Mouse (Mus musculus) forebrain, embryonic 13.5 days (tissue): ENCODE results near the gene Pax6. TPM values are rescaled to one million over a fixed set of nuclear protein-coding genes. Genes with fewer than 3 reads are reported as not detected.

Experiments used
- ATAC-seq: fragments of 200-750 bp; cut with Nextera tagmentation; 2 replicates; pipeline ENCODE4 v1.8.0; 2017
- H3K27ac ChIP-seq: fragments of 300-500 bp; sonication (generic); 2 replicates; pipeline ENCODE4 v1.5.1; 2015; ENCODE audit warnings: inconsistent platforms, mild to moderate bottlenecking, moderate library complexity
- H3K27me3 ChIP-seq: fragments of 300-500 bp; sonication (generic); 2 replicates; pipeline ENCODE4 v1.6.1; 2015; ENCODE audit warnings: mild to moderate bottlenecking, inconsistent platforms
- H3K36me3 ChIP-seq: fragments of 300-500 bp; sonication (generic); 2 replicates; pipeline ENCODE4 v1.6.1; 2015; ENCODE audit warnings: mild to moderate bottlenecking, inconsistent platforms; ENCODE audit not compliant: poor library complexity, severe bottlenecking
- H3K4me1 ChIP-seq: fragments of 300-500 bp; sonication (generic); 2 replicates; pipeline ENCODE4 v1.6.1; 2015; ENCODE audit warnings: inconsistent platforms
- H3K4me2 ChIP-seq: fragments of 300-500 bp; sonication (generic); 2 replicates; pipeline ENCODE4 v1.6.1; 2015; ENCODE audit warnings: inconsistent platforms, mild to moderate bottlenecking, moderate library complexity
- H3K4me3 ChIP-seq: fragments of 300-500 bp; sonication (generic); 2 replicates; pipeline ENCODE4 v1.5.1; 2015; ENCODE audit warnings: mild to moderate bottlenecking, inconsistent platforms
- H3K9ac ChIP-seq: fragments of 300-500 bp; sonication (generic); 2 replicates; pipeline ENCODE4 v1.6.1; 2015; ENCODE audit warnings: mild to moderate bottlenecking, inconsistent platforms
- H3K9me3 ChIP-seq: fragments of 300-500 bp; sonication (generic); replicated peaks from 2 replicates; pipeline ENCODE4 v1.6.1; 2016; ENCODE audit warnings: inconsistent platforms
- WGBS: fragments of 180-500 bp; shearing (Covaris S2); methylation state at CpG from one replicate; pipeline ENCODE4 v1.1.7; 2015; 5-methylcytosine and 5-hydroxymethylcytosine counted together
- polyA plus RNA-seq: library from polyadenylated mRNA; unstranded; fragments of >200 nt; fragmentation: Nextera tagmentation; extraction: Ambion mirVana; gene quantifications from 2 replicates; pipeline ENCODE4 v1.2.1, GENCODE M21; 2015

The Pax6 gene
- 87.1 and 92.7 TPM in 2 replicates for polyA plus RNA-seq

DNA sequence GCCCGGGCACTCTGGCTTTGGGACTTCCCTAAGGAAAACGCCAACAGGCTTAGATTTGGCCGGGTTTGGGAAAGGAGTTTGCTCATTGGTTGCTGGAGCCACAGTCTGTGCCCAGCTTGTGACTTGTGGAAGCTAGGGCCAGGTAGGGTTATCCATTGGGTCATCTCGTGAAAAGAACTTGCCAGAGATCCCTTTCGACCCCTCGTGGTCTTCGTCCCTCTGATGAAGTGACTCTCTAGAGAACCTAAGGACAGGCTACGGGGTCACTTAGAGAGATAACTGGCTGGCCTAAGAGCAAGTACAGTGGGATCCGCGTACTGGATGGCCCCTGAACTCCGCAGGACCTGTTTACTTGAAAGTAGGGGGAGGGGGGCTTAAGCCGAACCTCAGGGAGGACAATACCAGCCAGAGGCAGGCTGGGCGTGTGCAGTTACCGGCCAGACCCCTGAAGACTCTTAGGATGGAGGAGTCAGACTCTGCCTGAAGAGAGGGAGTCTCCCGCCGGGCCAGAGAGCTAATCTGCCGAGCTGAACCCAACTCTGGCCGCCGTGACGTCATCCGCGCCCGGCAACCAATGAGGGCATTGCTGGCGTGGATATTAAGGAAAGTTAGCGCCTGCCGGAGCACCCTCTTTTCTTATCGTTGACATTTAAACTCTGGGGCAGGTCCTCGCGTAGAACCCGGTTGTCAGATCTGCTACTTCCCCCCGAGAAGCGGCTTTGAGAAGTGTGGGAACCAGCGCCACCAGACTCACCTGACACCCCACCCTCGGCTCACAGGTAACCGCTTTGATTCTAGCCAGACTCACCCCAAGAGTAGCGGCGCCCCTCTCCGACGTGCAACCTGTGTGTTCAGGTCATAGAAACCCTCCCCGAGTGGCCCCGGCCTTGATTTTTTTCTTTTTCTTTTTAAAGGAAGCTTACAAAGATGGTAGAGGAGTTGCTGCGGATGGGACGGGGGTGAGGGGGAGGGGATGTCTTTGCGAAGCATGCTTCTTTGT, at the start of gene Pax6:
Gene Pax6, plus strand, starts transcription at position 630 of the 1,000 bp plus-strand sequence.
- Histone ChIP-seq H3K27ac (peak within 1 kb of the TSS; percentile 95), H3K4me2 (peak within 1 kb of the TSS; percentile 78), H3K36me3 (no peaks in the 10 kb centered on the region), H3K27me3 (peaks cover 97% of the 10 kb centered on the region), H3K9ac (peak within 1 kb of the TSS; percentile 81), H3K9me3 (no peaks in the 10 kb centered on the region), H3K4me1 (peaks cover 73% of the 10 kb centered on the region), H3K4me3 (peak within 1 kb of the TSS; percentile 72)
- ATAC-seq: peak; percentile 6
- 2% methylated on average over 44 of the region's 44 CpGs for WGBS

DNA sequence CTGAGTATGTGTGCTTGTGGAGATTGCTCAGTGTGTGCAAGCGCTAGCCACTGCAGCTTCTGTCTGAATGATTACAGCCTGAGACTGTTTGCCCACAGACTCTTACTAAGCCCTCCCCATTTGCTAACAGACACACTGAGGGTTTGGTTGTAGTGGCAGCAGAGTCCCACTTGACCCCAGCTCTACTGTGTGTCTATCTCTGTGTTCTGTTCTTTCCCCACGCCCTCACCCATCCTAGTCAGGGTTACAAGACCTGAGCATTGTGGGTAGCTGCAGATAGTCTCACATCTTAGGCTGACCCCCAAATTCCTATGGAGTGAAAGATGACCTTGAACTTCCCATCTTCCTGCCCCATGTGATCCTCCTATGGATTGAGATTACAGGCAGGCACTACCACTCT, 19.8 kb upstream of the Pax6 start:
- WGBS: 93% methylated on average over 2 of the region's 2 CpGs
- peaks cover 3% of the 10 kb centered on the region; the same call in 1 of the 2 replicates for H3K27me3 ChIP-seq
- H3K36me3 ChIP-seq: no peaks in the 10 kb centered on the region
- no peak overlapping the region for H3K27ac ChIP-seq
- no peak overlapping the region for H3K4me3 ChIP-seq
- H3K9ac ChIP-seq: no peak overlapping the region
- H3K9me3 ChIP-seq: no peaks in the 10 kb centered on the region
- H3K4me1 ChIP-seq: no peaks in the 10 kb centered on the region
- ATAC-seq: no peak
- H3K4me2 ChIP-seq: no peak overlapping the region

DNA sequence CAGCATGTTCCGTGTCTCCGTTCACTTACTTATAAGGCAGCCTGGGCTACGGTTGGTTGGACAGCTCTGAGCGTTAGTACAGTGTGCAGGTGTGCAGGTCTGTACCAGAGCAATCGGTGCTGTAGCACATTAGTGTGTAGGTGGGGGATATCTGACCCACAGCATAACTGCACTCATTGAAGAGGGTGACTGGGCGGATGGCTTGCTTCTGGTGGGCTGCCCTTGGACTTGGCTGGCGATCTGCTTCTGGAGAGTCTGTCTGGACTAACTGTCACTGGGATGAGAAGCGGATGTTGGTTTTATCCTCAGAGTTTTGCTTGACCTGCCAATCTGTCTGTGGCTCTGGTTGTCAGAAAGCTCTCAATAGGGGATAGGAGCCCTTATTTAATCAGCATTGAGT, 12.2 kb upstream of the Pax6 start:
- no peak overlapping the region for H3K27ac ChIP-seq
- peaks cover 19% of the 10 kb centered on the region for H3K4me1 ChIP-seq
- no peak overlapping the region for H3K9ac ChIP-seq
- no peaks in the 10 kb centered on the region for H3K36me3 ChIP-seq
- H3K9me3 ChIP-seq: no peaks in the 10 kb centered on the region
- H3K4me2 ChIP-seq: no peak overlapping the region
- peaks cover 48% of the 10 kb centered on the region for H3K27me3 ChIP-seq
- no peak for ATAC-seq
- H3K4me3 ChIP-seq: no peak overlapping the region
- WGBS: 91% methylated on average over 8 of the region's 8 CpGs

DNA sequence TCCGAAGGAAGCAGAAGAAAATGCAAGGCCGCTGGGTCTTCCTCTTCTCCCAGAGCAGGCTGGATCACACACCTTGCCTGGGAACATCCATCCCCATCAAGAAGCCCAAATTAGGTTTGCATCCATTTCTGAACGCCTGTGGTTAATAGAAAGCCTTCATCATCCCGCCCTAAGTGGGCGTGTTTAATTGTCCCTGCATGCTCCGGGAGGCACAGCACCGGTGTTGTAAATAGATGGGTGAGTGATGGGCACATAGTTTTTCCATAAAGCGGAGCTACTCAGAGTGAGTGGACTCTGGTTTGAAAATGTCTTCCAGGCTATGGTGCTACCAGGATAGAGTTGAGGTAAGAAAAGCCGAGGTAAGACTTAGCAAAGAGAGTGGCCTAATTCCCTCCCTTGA, 9.3 kb upstream of the Pax6 start:
- Histone ChIP-seq H3K9me3 (no peaks in the 10 kb centered on the region), H3K4me3 (peak overlapping the region; percentile 19), H3K9ac (peak overlapping the region; percentile 26; the same call in 1 of the 2 replicates), H3K36me3 (no peaks in the 10 kb centered on the region), H3K4me1 (peaks cover 31% of the 10 kb centered on the region), H3K27me3 (peaks cover 73% of the 10 kb centered on the region), H3K27ac (no peak overlapping the region), H3K4me2 (peak overlapping the region; percentile 50)
- WGBS: 13% methylated on average over 9 of the region's 9 CpGs
- ATAC-seq: 0 out of 2 replicates have a peak, but pooled peaks have one; percentile 9

DNA sequence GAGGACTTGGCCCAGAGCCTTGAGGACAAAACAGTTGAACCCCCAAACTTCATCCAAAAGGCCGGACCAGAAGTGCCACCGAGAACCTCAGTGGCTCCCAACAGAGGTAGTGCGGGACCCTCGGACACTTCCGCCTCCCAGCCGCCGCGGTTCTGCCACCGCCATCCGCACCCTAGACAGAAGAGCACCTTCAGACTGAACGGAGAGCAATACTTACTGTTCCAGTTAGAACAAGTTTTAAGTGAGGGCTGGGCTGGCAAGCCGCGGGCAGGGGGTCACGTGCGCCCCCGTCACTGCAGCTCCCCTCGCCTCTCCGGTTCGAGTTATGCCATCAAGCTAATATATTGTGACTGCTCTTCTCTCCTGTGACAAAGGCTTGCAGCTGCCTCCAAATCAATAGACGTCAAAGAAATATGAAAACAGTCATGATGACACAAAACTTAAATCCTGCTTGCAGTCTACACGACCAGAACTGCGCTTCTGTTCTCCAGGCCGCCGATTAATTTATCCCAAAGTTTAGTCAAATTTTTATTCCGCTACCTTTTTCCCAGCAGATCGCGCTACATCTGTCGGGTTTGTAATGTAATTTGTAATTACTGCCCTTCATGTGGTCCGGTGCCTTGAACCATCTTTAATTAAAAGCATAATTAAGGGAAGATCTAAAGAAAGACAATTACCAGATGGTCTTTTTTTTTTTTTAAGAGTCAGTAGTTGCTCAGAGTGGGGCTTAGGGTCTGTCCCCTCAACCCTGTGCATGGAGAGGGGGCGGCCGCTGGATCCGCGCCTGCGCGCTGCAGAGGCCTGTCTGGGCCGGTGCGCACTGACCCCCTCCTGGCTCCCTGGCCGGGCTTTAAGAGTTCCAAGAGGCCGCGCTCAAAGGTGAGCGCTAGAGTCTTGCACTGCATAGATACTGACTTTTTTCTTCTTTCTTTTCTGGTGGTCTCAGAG, 8.5 kb upstream of the Pax6 start:
- ATAC-seq: peak; percentile 62
- peaks cover 80% of the 10 kb centered on the region for H3K27me3 ChIP-seq
- peak overlapping the region; percentile 50 for H3K4me2 ChIP-seq
- H3K36me3 ChIP-seq: no peaks in the 10 kb centered on the region
- H3K9ac ChIP-seq: no peak overlapping the region
- WGBS: 2% methylated on average over 41 of the region's 41 CpGs
- H3K9me3 ChIP-seq: no peaks in the 10 kb centered on the region
- peak overlapping the region; percentile 19 for H3K4me3 ChIP-seq
- H3K27ac ChIP-seq: no peak overlapping the region
- H3K4me1 ChIP-seq: peaks cover 31% of the 10 kb centered on the region

DNA sequence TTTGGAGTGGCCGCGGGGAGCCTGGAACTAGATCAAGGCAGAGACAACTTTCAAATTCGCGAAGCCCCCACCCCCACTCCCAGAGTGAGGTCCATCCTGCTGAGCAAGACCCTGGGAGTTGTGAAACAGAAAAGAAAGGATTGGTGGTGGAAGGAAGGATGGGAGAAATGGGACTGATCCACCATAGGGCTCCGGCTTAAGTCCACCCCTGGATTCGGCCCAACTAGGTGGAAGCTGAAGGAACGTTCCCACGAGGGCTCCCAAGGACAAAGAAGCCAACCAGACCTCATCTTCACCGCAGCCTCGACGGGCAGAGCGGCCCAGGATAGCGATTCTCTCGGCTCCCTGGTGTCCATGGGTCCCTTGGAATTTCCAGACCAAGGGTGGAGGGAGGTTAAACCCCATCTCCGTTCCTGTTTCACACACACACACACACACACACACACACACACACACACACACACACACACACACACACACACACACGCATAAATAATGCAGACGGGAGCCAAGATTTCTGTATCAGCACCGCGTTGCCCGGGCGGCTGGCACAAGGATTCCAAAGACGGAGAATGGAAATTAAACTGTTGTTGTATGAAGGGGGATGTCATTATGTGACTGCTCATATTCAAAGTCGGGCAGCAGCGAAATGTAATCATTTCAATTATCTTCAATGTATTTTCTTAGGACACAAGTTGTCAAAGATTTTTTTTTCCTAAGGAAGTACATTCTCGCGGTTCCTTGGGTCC, 7.7 kb upstream of the Pax6 start:
- WGBS: 2% methylated on average over 26 of the region's 26 CpGs
- ATAC-seq: no peak
- H3K27ac ChIP-seq: no peak overlapping the region

DNA sequence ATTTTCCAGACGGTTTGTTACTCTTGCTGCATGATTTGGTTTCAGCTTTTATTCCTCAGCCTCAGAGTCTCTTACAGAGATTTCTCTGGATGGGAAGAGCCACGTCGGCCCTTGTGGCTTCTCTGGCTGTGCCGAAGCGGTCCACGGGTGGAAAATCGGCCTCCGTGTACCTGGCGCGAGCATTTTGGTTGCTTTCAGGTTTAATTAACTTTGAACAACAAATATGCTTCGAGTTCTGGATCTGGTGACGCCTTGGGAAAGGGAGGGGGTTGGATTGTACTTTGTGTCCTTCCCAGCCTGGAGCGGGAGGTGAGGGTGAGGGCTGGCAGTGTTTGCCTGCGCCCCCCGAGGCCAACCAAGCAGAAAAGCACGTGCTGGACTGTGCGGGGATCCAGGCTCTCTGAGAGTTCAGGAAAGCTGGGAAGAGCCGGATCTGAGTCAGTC, 7.1 kb upstream of the Pax6 start:
- 3% methylated on average over 18 of the region's 18 CpGs for WGBS
- H3K4me1 ChIP-seq: peaks cover 35% of the 10 kb centered on the region
- peak overlapping the region; percentile 50 for H3K4me2 ChIP-seq
- no peak overlapping the region for H3K27ac ChIP-seq
- H3K27me3 ChIP-seq: peaks cover 86% of the 10 kb centered on the region
- no peaks in the 10 kb centered on the region for H3K36me3 ChIP-seq
- H3K4me3 ChIP-seq: peak overlapping the region; percentile 19; the same call in 1 of the 2 replicates
- no peaks in the 10 kb centered on the region for H3K9me3 ChIP-seq
- ATAC-seq: peak; percentile 54; the same call in 1 of the 2 replicates
- peak overlapping the region; percentile 21; the same call in 1 of the 2 replicates for H3K9ac ChIP-seq

More for the DNA sequence above, 7.7 kb upstream of the Pax6 start:
- H3K36me3 ChIP-seq: no peaks in the 10 kb centered on the region
- H3K4me1 ChIP-seq: peaks cover 31% of the 10 kb centered on the region
- H3K4me2 ChIP-seq: peak overlapping the region; percentile 50
- no peak overlapping the region for H3K9ac ChIP-seq
- peak overlapping the region; percentile 19 for H3K4me3 ChIP-seq
- peaks cover 85% of the 10 kb centered on the region for H3K27me3 ChIP-seq
- H3K9me3 ChIP-seq: no peaks in the 10 kb centered on the region

DNA sequence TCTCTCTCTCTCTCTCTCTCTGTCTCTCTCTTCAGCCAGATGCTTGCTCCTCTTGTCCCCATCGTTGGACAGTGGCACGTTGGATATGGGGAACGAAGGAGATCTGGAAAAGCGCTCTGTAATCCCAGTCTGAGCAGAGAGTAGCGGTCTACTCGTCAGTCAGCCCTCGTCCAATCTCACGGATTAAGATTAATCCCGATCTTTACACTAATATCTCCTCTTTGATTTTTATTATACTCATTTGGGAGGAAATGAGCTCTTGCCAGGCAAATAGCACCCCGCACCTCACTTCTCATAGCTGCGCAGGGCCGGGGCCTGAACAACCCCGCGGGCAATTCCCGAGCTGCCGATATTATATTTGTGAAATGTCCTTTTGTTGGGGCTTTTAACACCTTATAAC, 6.6 kb upstream of the Pax6 start:
- H3K27ac ChIP-seq: no peak overlapping the region
- ATAC-seq: no peak
- no peak overlapping the region for H3K4me3 ChIP-seq
- 5% methylated on average over 16 of the region's 16 CpGs for WGBS
- no peak overlapping the region for H3K9ac ChIP-seq
- H3K27me3 ChIP-seq: peaks cover 86% of the 10 kb centered on the region
- H3K4me2 ChIP-seq: peak overlapping the region; percentile 50
- no peaks in the 10 kb centered on the region for H3K9me3 ChIP-seq
- peaks cover 40% of the 10 kb centered on the region for H3K4me1 ChIP-seq
- H3K36me3 ChIP-seq: no peaks in the 10 kb centered on the region

DNA sequence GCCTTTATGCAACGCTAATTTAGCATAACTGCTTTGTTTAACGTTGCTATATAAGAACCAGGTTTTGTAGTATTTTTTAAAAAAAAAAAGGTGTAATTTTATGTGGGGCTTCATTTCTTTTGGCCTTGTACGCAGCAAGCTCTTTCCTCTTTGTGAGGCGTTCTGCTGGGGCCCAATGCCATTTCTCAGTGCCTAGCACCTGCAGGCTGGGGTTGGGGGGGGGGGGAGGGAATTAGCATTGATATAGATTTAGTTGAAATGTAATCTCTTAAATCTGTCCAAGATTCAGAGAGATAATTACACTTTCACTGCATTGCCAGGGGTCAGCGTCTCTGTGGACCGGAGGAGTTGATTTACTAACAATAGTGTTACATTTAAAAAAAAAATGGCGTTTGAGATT, 6.1 kb upstream of the Pax6 start:
- no peaks in the 10 kb centered on the region for H3K36me3 ChIP-seq
- H3K9ac ChIP-seq: no peak overlapping the region
- no peak overlapping the region for H3K27ac ChIP-seq
- H3K9me3 ChIP-seq: no peaks in the 10 kb centered on the region
- peaks cover 45% of the 10 kb centered on the region for H3K4me1 ChIP-seq
- H3K4me3 ChIP-seq: no peak overlapping the region
- H3K4me2 ChIP-seq: peak overlapping the region; percentile 50; the same call in 1 of the 2 replicates
- WGBS: 5% methylated on average over 7 of the region's 7 CpGs
- H3K27me3 ChIP-seq: peaks cover 87% of the 10 kb centered on the region
- no peak for ATAC-seq

DNA sequence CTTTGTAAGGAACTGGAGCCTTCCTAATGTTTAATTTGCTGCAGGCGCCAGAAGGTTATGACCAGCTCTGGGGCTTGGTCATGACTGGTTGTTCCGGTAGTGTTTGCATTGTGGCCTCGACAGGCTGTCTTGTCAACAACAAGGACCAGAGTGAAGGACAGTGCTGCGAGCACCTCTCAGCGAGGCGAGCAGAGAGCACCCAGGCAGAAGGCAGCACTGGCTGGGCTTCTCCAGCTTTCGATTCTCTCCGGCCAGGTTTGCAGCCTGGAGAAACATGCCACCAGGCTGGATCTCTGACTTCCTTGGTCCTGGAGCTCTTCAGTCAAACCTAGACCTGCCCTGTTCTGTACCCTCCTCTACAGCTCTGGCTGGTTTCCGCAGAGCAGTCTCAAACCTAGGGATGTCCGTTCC, 5.6 kb upstream of the Pax6 start:
- Histone ChIP-seq H3K4me3 (no peak overlapping the region), H3K4me1 (peaks cover 50% of the 10 kb centered on the region), H3K9me3 (no peaks in the 10 kb centered on the region), H3K27ac (no peak overlapping the region), H3K4me2 (no peak overlapping the region), H3K9ac (no peak overlapping the region), H3K36me3 (no peaks in the 10 kb centered on the region), H3K27me3 (peaks cover 92% of the 10 kb centered on the region)
- WGBS: 23% methylated on average over 10 of the region's 10 CpGs
- ATAC-seq: no peak

DNA sequence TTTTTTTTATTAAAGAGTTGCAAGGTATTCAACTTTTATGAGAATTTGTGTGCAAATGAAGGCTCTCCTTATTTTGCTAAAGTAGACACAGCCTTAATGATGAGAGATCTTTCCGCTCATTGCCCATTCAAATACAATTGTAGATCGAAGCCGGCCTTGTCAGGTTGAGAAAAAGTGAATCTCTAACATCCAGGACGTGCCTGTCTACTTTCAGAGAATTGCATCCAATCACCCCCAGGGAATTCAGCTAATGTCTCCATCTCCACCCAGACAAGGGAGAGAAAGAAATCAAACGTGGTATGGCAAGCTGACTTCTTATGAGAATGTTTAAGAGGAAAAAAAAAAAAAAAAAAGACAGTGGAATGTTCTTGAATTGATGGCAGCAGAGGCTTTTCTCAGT, 3.7 kb upstream of the Pax6 start:
- H3K4me2 ChIP-seq: no peak overlapping the region
- no peaks in the 10 kb centered on the region for H3K9me3 ChIP-seq
- H3K4me3 ChIP-seq: no peak overlapping the region
- H3K4me1 ChIP-seq: peaks cover 63% of the 10 kb centered on the region
- no peaks in the 10 kb centered on the region for H3K36me3 ChIP-seq
- 22% methylated on average over 5 of the region's 5 CpGs for WGBS
- H3K27ac ChIP-seq: no peak overlapping the region
- H3K9ac ChIP-seq: no peak overlapping the region
- ATAC-seq: no peak
- peaks cover 90% of the 10 kb centered on the region for H3K27me3 ChIP-seq
